Mouse (Mus musculus) heart, embryonic 14.5 days (tissue): ENCODE measurements around the gene Zfp330. TPM values are rescaled to one million over a fixed set of nuclear protein-coding genes. Genes with fewer than 3 reads are reported as not detected.

Source experiments
- ATAC-seq: fragments of 200-750 bp; cut with Nextera tagmentation; 2 replicates; pipeline ENCODE4 v1.8.0; 2017; ENCODE audit warnings: low read depth, moderate TSS enrichment; ENCODE audit not compliant: insufficient number of reproducible peaks, insufficient read depth, low FRiP score
- H3K27ac ChIP-seq, 2 experiments: fragments of 200-500 bp in 1 of 2; fragments of 300-500 bp in 1 of 2; sonication (generic) in 1 of 2; replicated peaks in 1 of 2; 2 replicates each; pipeline ENCODE4 v1.5.1; 2012 to 2014; ENCODE audit warnings: low read depth in 2 of 2, low read length in 2 of 2, control low read depth in 1 of 2, mild to moderate bottlenecking in 1 of 2, mixed read lengths in 1 of 2; ENCODE audit not compliant: control insufficient read depth in 1 of 2, insufficient read depth in 1 of 2
- H3K27me3 ChIP-seq: fragments of 300-500 bp; sonication (generic); 2 replicates; pipeline ENCODE4 v1.6.1; 2014; ENCODE audit warnings: mild to moderate bottlenecking, low read length, control low read depth; ENCODE audit not compliant: control insufficient read depth, insufficient read depth
- H3K36me3 ChIP-seq: fragments of 300-500 bp; sonication (generic); 2 replicates; pipeline ENCODE4 v1.6.1; 2014; ENCODE audit warnings: mild to moderate bottlenecking, control low read depth, low read length, mixed read lengths; ENCODE audit not compliant: control insufficient read depth, insufficient read depth
- H3K4me1 ChIP-seq, 2 experiments: fragments of 200-500 bp in 1 of 2; fragments of 300-500 bp in 1 of 2; sonication (generic) in 1 of 2; 2 replicates each; pipeline ENCODE4 v1.6.1; 2012 to 2014; ENCODE audit warnings: low read length in 2 of 2, control low read depth in 1 of 2, mixed read lengths in 1 of 2; ENCODE audit not compliant: control insufficient read depth in 2 of 2, insufficient read depth in 2 of 2
- H3K4me2 ChIP-seq: fragments of 300-500 bp; sonication (generic); 2 replicates; pipeline ENCODE4 v1.6.1; 2014; ENCODE audit warnings: mild to moderate bottlenecking, low read length
- H3K4me3 ChIP-seq, 2 experiments: fragments of 200-500 bp in 1 of 2; fragments of 300-500 bp in 1 of 2; sonication (generic) in 1 of 2; 2 replicates each; pipeline ENCODE4 v1.5.1; 2012 to 2014; ENCODE audit warnings: low read length in 2 of 2, mild to moderate bottlenecking in 2 of 2, control low read depth in 1 of 2, low read depth in 1 of 2, moderate library complexity in 1 of 2; ENCODE audit not compliant: control insufficient read depth in 1 of 2, insufficient read depth in 1 of 2
- H3K9ac ChIP-seq: fragments of 300-500 bp; sonication (generic); 2 replicates; pipeline ENCODE4 v1.6.1; 2014; ENCODE audit warnings: mild to moderate bottlenecking, low read length
- H3K9me3 ChIP-seq: fragments of 300-500 bp; sonication (generic); 2 replicates; pipeline ENCODE4 v1.6.1; 2016; ENCODE audit warnings: low read length, control low read depth; ENCODE audit not compliant: control insufficient read depth
- WGBS: fragments of 180-500 bp; shearing (Covaris S2); extraction: QIAGEN DNeasy Blood & Tissue Kit; methylation state at CpG from one replicate; pipeline ENCODE4 v1.1.7; 2014; 5-methylcytosine and 5-hydroxymethylcytosine counted together
- polyA plus RNA-seq: library from polyadenylated mRNA; unstranded; fragments of >200 nt; fragmentation: Nextera tagmentation; extraction: Ambion mirVana; gene quantifications from 2 replicates; pipeline ENCODE4 v1.2.1, GENCODE M21; 2014

The Zfp330 gene
- 41.5 and 43.2 TPM in 2 replicates for polyA plus RNA-seq

DNA sequence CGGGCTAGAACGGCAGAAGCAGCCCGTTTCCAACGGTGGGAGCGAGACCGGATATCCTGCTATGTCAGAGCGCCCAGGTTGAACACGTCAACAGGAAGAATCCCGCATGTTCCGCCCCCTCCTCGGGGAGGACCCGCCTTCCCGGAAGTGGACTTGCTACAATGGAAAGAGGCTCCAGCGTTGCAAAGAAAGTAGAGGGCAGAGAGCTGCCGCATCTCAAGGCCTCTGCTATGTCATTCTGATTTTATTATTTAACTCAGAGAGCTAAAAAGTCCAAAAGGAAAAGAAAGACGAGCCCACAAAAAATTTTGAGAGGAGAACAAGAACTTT is at the start of gene Zfp330:
Zfp330 (minus strand) TSS at position 68 of the 330 bp plus-strand sequence.
- WGBS = under 1% methylated on average over 16 of the region's 16 CpGs
- H3K27me3 ChIP-seq = no peaks in the 10 kb centered on the region
- ATAC-seq = peak; percentile 91
- peak within 1 kb of the TSS; percentile 75 to 95 for H3K4me3 ChIP-seq
- peak within 1 kb of the TSS; percentile 89 for H3K9ac ChIP-seq
- H3K9me3 ChIP-seq = no peaks in the 10 kb centered on the region
- peak within 1 kb of the TSS; percentile 71 to 76 for H3K27ac ChIP-seq
- peaks cover 34% of the 10 kb centered on the region for H3K36me3 ChIP-seq
- H3K4me2 ChIP-seq = peak within 1 kb of the TSS; percentile 83
- 0 out of 4 replicates have a peak, but pooled peaks cover 0 to 6% of the 10 kb centered on the region in 2 experiments for H3K4me1 ChIP-seq

DNA sequence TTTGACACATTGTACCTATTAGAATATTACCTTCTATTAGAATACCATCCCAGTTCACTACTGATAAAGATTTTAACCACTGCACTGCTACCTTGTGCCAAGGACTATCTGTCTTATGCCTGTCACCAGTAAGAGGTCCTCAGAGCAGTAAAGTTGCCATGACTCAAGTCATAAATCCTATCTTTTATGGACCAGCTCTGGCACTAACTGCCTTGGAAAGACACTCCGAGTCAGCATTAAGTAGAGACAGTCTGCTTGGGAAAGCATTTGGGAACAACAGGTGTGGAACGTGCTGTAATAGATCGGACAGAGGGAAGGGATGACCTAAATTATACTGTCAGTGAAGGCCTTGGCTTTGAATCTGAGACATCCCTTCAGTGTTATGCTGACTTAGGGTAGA is 4.0 kb upstream of the Zfp330 start:
- ATAC-seq = no peak
- H3K27ac ChIP-seq = no peak overlapping the region
- no peak overlapping the region for H3K9ac ChIP-seq
- no peaks in the 10 kb centered on the region for H3K36me3 ChIP-seq
- H3K9me3 ChIP-seq = no peaks in the 10 kb centered on the region
- H3K4me2 ChIP-seq = no peak overlapping the region
- H3K4me1 ChIP-seq = 0 out of 4 replicates have a peak, but pooled peaks cover 0 to 6% of the 10 kb centered on the region in 2 experiments
- H3K27me3 ChIP-seq = no peaks in the 10 kb centered on the region
- WGBS = 85% methylated on average over 3 of the region's 3 CpGs
- H3K4me3 ChIP-seq = no peak overlapping the region

DNA sequence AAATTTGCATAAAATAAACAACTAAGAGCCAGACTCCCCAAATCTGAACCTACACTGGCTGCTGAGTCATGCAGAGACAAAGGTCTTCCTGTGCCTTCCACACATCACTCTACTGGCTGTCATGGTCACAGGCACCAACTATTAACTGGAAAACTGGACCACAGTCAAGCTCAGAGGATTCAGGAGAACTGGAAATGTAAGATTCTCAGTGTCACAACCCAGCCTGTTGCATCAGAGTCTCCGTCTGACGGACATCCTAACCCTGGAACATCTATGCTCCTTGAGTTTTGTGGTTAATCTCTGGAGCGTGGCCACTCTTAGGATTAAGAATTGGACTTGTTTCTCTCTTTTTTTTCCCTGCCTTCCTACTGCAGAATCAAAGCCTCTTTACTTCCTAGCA is 3.4 kb upstream of the Zfp330 start:
- H3K36me3 ChIP-seq = peaks cover 4% of the 10 kb centered on the region
- H3K4me2 ChIP-seq = no peak overlapping the region
- no peaks in the 10 kb centered on the region for H3K9me3 ChIP-seq
- 73% methylated on average over 3 of the region's 3 CpGs for WGBS
- ATAC-seq = no peak
- H3K27ac ChIP-seq = no peak overlapping the region
- 0 out of 4 replicates have a peak, but pooled peaks cover 0 to 6% of the 10 kb centered on the region in 2 experiments for H3K4me1 ChIP-seq
- no peak overlapping the region for H3K4me3 ChIP-seq
- H3K27me3 ChIP-seq = no peaks in the 10 kb centered on the region
- no peak overlapping the region for H3K9ac ChIP-seq

DNA sequence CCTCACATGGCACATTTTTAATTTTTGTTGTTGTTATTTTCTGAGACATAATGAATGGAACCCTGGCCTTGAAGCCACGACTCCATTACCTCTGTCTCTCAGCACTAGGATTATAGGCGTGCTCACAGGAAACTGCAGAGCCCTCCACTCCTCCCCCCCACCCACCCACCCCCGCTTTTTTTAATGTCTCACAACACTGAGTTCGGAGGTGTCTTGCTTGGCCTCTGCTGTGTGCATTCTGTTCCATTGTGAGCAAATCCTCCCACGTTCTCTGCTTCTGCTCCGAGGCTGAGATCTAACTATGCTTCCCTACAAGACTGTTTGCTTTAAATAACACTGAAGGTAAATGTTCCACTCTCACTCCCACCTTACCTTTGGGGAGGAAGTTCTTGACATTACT is 522 bp upstream of the Zfp330 start:
- H3K4me2 ChIP-seq = peak overlapping the region; percentile 83
- ATAC-seq = no peak
- 0 out of 4 replicates have a peak, but pooled peaks cover 0 to 6% of the 10 kb centered on the region in 2 experiments for H3K4me1 ChIP-seq
- no peaks in the 10 kb centered on the region for H3K9me3 ChIP-seq
- 52% methylated on average over 6 of the region's 6 CpGs for WGBS
- peak overlapping the region; percentile 89 for H3K9ac ChIP-seq
- H3K4me3 ChIP-seq = peak overlapping the region; percentile 75 to 95; a peak in 3 of 4 replicates
- H3K27me3 ChIP-seq = no peaks in the 10 kb centered on the region
- H3K36me3 ChIP-seq = peaks cover 31% of the 10 kb centered on the region
- H3K27ac ChIP-seq = peak overlapping the region in 1 of 2 experiments; percentile 21; a peak in 1 of 4 replicates

DNA sequence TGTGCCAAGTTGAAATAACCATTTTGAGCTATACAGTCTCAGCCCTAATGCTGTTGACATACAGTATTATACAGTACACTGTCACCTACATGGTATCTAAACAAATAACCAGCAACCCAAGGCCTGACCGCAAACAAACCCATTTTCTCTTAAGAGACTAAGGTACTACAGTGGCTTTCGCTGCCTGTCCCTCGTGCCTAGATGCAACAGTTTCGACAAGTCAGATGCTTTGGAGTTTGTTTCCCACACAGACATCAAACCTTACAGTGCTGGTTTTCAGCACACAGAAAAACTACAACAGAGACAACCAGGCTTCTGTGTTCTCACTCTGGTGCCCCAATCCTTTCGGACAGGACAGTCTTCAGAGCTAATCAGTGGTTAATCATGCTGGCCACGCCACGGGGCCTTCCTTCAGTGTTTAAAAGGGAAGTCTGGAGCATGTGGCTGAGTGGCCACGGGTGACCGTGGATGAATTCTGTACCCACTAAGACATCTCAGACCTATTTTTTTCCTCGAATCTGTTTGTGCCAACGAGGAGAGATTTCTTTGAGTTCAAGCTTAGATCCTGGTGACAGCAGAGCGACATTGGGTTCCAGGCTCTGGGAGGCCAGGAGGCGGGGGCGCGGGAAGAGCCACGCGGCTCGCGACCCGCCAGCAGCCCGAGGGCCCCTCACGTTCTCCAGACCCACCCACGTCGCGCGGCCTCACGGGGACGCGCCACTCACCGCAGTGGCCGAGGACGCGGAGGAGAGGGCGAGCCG is 448 bp downstream of the Zfp330 start:
- H3K27me3 ChIP-seq = no peaks in the 10 kb centered on the region
- H3K4me1 ChIP-seq = 0 out of 4 replicates have a peak, but pooled peaks cover 0 to 6% of the 10 kb centered on the region in 2 experiments
- 0 out of 2 replicates have a peak, but pooled peaks have one; percentile 14 for ATAC-seq
- 5% methylated on average over 35 of the region's 35 CpGs for WGBS
- peak overlapping the region; percentile 75 to 95 for H3K4me3 ChIP-seq
- peak overlapping the region; percentile 83 for H3K4me2 ChIP-seq
- peak overlapping the region; percentile 89 for H3K9ac ChIP-seq
- H3K36me3 ChIP-seq = peaks cover 39% of the 10 kb centered on the region
- H3K27ac ChIP-seq = peak overlapping the region; percentile 71 to 76
- no peaks in the 10 kb centered on the region for H3K9me3 ChIP-seq

DNA sequence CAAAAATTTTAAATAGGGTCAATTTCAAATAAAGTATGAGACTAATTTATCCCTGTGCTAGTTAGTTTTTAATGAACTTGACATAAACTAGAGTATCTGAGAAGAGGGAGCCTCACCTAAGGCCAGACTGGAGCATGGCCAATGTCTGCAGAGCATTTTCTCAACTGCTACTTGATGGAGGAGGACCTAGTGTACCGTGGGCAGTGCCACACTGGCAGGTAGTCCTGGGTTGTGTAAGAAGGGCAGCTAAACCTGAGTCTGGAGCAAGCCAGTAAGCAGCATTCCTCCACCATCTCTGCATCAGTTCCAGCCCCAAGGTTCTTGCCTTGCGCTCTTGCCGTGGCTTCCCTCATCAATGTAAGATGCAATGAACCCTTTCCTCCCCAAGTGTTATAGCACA is 3.1 kb downstream of the Zfp330 start:
- Histone ChIP-seq H3K36me3 (peaks cover 64% of the 10 kb centered on the region), H3K9me3 (no peaks in the 10 kb centered on the region), H3K27ac (no peak overlapping the region), H3K9ac (no peak overlapping the region), H3K4me2 (no peak overlapping the region), H3K27me3 (no peaks in the 10 kb centered on the region), H3K4me1 (0 out of 4 replicates have a peak, but pooled peaks cover 0 to 6% of the 10 kb centered on the region in 2 experiments), H3K4me3 (no peak overlapping the region)
- no peak for ATAC-seq
- 89% methylated on average over 3 of the region's 3 CpGs for WGBS

DNA sequence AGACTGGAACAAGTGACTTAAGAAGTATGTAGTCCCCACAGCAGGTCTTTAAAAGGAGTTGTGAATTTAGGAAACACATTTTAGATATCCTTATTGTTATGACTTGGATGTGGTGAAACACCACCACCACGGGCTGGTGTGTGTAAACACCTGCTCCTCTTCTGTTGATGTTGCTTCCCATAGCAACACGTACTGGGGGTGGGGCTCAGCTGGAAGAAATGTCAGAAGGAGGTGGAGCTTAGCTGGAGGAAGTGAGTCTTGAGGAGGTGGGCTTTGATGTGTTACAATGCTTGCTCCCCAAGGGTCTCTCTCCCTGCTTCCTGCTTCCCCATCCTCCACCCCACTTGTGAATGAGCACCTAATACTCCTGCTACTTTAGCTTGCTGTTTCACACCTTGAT is 14.9 kb downstream of the Zfp330 start:
- H3K4me2 ChIP-seq = no peak overlapping the region
- 48% methylated on average over 2 of the region's 2 CpGs for WGBS
- no peaks in the 10 kb centered on the region for H3K9me3 ChIP-seq
- no peaks in the 10 kb centered on the region for H3K4me1 ChIP-seq
- H3K9ac ChIP-seq = no peak overlapping the region
- no peak for ATAC-seq
- H3K4me3 ChIP-seq = no peak overlapping the region
- H3K27me3 ChIP-seq = no peaks in the 10 kb centered on the region
- no peak overlapping the region for H3K27ac ChIP-seq
- peaks cover 22% of the 10 kb centered on the region for H3K36me3 ChIP-seq
